Mouse (Mus musculus) megakaryocyte, embryonic 14.5 days (primary cell): Measurements from ENCODE around the gene Cntd1.

Experiments used
- FLI1 ChIP-seq: IDR thresholded peaks from 2 replicates; pipeline ENCODE4 v1.6.1; 2012; ENCODE audit warnings: low read length, inconsistent platforms, mixed read lengths
- GATA1 ChIP-seq: IDR thresholded peaks from 3 replicates; pipeline ENCODE4 v1.6.1; 2012; ENCODE audit warnings: mixed read lengths, low read length, inconsistent platforms, borderline replicate concordance

- TF ChIP-seq GATA1 (no peak), FLI1 (no peak)
Observed at GRCm38 (mm10) chr11:101295191-101295590, 16.4 kb downstream of the Cntd1 start.
